Mouse (Mus musculus) hindbrain, postnatal 0 days (tissue): ENCODE data around the gene Dstyk. TPM values are rescaled to one million over a fixed set of nuclear protein-coding genes. Genes with fewer than 3 reads are reported as not detected.

Source experiments
- ATAC-seq: fragments of 200-750 bp; cut with Nextera tagmentation; 2 replicates; pipeline ENCODE4 v1.8.0; 2017; ENCODE audit warnings: mild to moderate bottlenecking, moderate TSS enrichment, moderate library complexity
- DNase-seq: peaks from one replicate; pipeline ENCODE4 v3.0.0-alpha.2; 2015; ENCODE audit warnings: low spot score
- H3K27ac ChIP-seq: fragments of 300-500 bp; sonication (generic); 2 replicates; pipeline ENCODE4 v1.5.1; 2014; ENCODE audit warnings: mild to moderate bottlenecking
- H3K27me3 ChIP-seq: fragments of 300-500 bp; sonication (generic); 2 replicates; pipeline ENCODE4 v1.6.1; 2014; ENCODE audit warnings: low read length, mixed read lengths; ENCODE audit not compliant: insufficient read depth
- H3K36me3 ChIP-seq: fragments of 300-500 bp; sonication (generic); 2 replicates; pipeline ENCODE4 v1.6.1; 2014; ENCODE audit warnings: low read length, mixed read lengths; ENCODE audit not compliant: insufficient read depth
- H3K4me1 ChIP-seq: fragments of 300-500 bp; sonication (generic); 2 replicates; pipeline ENCODE4 v1.6.1; 2014; ENCODE audit warnings: antibody characterized with exemption, low read length, mixed read lengths; ENCODE audit not compliant: insufficient read depth
- H3K4me2 ChIP-seq: fragments of 300-500 bp; sonication (generic); 2 replicates; pipeline ENCODE4 v1.6.1; 2014; ENCODE audit warnings: low read depth, mild to moderate bottlenecking, low read length, moderate library complexity, mixed read lengths
- H3K4me3 ChIP-seq: fragments of 300-500 bp; sonication (generic); 2 replicates; pipeline ENCODE4 v1.5.1; 2014; ENCODE audit warnings: low read length
- H3K9ac ChIP-seq: fragments of 300-500 bp; sonication (generic); replicated peaks from 2 replicates; pipeline ENCODE4 v1.6.1; 2014; ENCODE audit warnings: mild to moderate bottlenecking, low read length, moderate library complexity, mixed read lengths
- H3K9me3 ChIP-seq: fragments of 300-500 bp; sonication (generic); 2 replicates; pipeline ENCODE4 v1.6.1; 2016; ENCODE audit warnings: low read length, mixed read lengths
- CTCF ChIP-seq: IDR thresholded peaks from 2 replicates; pipeline ENCODE4 v1.5.1; 2016; ENCODE audit warnings: antibody characterized with exemption, control low read depth, low read depth
- WGBS: fragments of 180-500 bp; shearing (Covaris S2); extraction: QIAGEN DNeasy Blood & Tissue Kit; methylation state at CpG from one replicate; pipeline ENCODE4 v1.1.7; 2014; 5-methylcytosine and 5-hydroxymethylcytosine counted together
- polyA plus RNA-seq: library from polyadenylated mRNA; unstranded; fragments of >200 nt; fragmentation: Nextera tagmentation; extraction: Ambion mirVana; gene quantifications from 2 replicates; pipeline ENCODE4 v1.2.1, GENCODE M21; 2015
- total RNA-seq: library from RNA; depleted of rRNA; stranded (reverse); fragments of >200 nt; gene quantifications from 2 replicates; pipeline ENCODE4 v1.2.3, GENCODE M21; 2014

Gene Dstyk
- total and polyA plus RNA-seq, 2 experiments from 2014 or later = 6.2 to 21.3 TPM

DNA sequence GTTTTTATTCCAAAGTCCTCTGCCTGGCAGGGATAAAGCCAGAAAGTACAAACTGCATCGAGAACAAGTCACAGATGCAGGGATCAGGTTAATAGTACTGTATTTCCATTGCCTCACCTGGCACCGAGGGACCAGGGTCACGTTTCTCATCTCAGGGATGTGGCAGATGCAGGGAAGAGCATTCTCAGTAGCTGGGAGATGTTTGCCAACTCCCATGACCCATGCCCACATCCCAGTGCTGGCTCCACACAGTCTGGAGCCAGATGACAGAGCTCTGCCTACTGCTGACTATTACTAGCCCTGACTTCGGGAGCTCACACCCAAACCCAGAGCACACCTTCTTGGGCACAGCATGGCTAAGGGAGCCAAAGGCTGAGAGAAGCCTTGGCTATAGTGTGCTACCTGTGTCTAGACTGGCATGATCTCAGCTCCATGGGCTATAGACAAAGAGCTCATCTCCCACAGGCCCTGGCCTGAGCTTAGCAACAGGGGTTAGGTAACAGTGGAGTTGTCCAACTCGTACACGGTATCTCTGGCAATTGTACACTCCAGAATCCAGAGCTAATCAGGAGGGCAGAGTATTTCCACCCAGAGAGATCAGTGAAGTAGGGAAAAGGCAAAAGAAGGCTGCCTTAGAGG is 44.3 kb upstream of the Dstyk start:
- Histone ChIP-seq H3K27ac (0 out of 2 replicates have a peak overlapping the region, but pooled peaks have one; percentile 4), H3K9ac (no peak overlapping the region), H3K4me2 (no peak overlapping the region), H3K9me3 (no peaks in the 10 kb centered on the region), H3K4me3 (no peak overlapping the region), H3K27me3 (no peaks in the 10 kb centered on the region), H3K36me3 (0 out of 2 replicates have a peak, but pooled peaks cover 11% of the 10 kb centered on the region), H3K4me1 (peaks cover 33% of the 10 kb centered on the region)
- no peak for TF ChIP-seq CTCF
- WGBS = 54% methylated on average over 6 of the region's 6 CpGs
- no peak for ATAC-seq
- DNase-seq = no peak

GRCm38 (mm10) chr1:132374140-132374872 is 43.0 kb upstream of the Dstyk start:
- Histone ChIP-seq H3K4me1 (peaks cover 33% of the 10 kb centered on the region), H3K27me3 (no peaks in the 10 kb centered on the region), H3K4me3 (no peak overlapping the region), H3K9ac (no peak overlapping the region), H3K4me2 (no peak overlapping the region), H3K27ac (no peak overlapping the region), H3K9me3 (no peaks in the 10 kb centered on the region), H3K36me3 (0 out of 2 replicates have a peak, but pooled peaks cover 11% of the 10 kb centered on the region)
- WGBS = 30% methylated on average over 5 of the region's 5 CpGs
- DNase-seq (peak; percentile 69), ATAC-seq (0 out of 2 replicates have a peak, but pooled peaks have one; percentile 11)
- TF ChIP-seq CTCF = no peak

DNA sequence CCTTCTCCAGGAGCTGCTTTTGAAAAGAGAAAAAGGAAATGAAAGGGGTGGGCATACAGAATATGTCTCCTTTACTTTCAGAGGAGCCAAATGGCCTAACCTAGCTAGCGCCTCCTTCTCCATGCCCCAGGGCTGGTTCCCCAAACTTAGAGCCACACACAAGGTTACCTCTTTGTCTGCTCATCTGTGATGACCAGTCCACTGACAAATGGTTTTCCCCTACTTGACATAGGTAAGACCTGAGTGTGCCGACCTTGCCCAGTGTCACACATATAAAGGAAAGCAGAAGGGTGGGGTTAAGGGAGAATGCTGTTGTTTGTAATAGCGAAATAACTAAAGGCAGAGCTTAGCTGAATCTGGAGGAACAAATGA is 42.5 kb upstream of the Dstyk start:
- Histone ChIP-seq H3K36me3 (peaks cover 13% of the 10 kb centered on the region; the same call in 1 of the 2 replicates), H3K9me3 (no peaks in the 10 kb centered on the region), H3K4me2 (no peak overlapping the region), H3K27ac (no peak overlapping the region), H3K9ac (no peak overlapping the region), H3K4me3 (no peak overlapping the region), H3K4me1 (peaks cover 33% of the 10 kb centered on the region), H3K27me3 (no peaks in the 10 kb centered on the region)
- 71% methylated on average over 3 of the region's 3 CpGs for WGBS
- no peak for ATAC-seq
- DNase-seq = no peak
- TF ChIP-seq CTCF = no peak

DNA sequence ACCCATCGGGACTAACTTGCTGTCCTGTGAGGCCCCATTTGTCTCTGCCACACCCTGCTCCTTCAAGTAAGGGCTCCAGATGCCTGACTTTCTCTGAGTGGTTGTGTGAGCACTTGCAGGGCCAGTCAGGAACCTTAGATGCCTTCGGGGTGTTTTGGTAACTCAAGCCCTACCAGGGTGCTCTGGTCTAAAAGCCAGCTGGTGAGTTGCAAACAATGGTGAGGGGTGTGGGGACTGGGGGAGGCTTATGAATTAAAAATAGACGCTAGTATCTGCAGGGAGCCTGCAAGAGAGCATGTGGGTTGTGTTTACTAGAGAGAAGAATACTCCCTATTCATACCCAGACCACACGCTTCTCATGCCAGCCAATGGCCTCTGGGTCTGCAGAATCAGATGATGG is 42.1 kb upstream of the Dstyk start:
- peak overlapping the region; percentile 3; the same call in 1 of the 2 replicates for H3K27ac ChIP-seq
- H3K4me1 ChIP-seq = peaks cover 33% of the 10 kb centered on the region
- 33% methylated on average over 4 of the region's 4 CpGs for WGBS

DNA sequence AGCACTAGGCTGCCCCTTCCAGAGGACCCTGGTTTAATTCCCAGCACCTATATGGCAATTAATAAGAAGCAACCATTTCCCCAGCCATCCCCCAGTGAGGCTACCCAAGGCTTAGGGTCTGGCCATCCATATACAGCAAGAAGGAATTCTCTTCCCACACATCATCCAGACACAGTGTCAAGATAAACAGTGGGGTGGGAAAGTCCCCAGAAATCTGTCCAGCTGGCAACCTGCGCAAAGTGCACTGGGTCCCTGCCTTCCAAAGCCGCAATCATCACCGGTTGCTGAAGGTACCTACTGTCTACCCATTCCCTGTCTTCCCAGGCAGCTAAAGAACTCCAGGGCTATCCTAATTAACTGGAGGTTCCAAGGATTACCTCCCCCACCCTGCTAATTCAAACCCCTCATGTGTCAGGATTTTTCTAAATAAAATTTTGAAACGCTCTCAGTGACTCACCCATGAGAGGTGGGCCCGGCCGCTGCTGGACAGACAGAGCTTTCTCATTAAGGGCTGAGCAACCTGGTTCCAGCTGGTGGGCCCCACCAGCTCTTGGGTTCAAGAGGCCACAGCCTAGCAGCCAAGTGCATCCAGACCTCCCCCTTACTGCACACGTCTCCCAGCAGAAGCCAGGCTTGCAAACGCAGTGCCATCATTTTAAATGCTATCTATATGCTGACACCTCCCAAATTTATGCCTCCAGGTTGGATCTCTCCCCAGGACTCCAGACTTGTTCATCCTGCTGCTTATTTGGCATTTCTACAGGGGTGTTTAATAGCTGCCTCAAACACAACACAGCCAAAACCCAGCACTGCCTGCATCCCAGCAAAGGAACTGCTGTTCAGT is 40.9 kb upstream of the Dstyk start:
- Histone ChIP-seq H3K9ac (no peak overlapping the region), H3K27ac (no peak overlapping the region), H3K27me3 (no peaks in the 10 kb centered on the region), H3K4me2 (no peak overlapping the region), H3K4me1 (peaks cover 33% of the 10 kb centered on the region), H3K9me3 (no peaks in the 10 kb centered on the region), H3K4me3 (no peak overlapping the region), H3K36me3 (peaks cover 17% of the 10 kb centered on the region; the same call in 1 of the 2 replicates)
- DNase-seq = no peak
- no peak for ATAC-seq
- WGBS = 76% methylated on average over 8 of the region's 8 CpGs
- no peak for TF ChIP-seq CTCF

More for the DNA sequence above, 42.1 kb upstream of the Dstyk start:
- no peak for TF ChIP-seq CTCF
- H3K4me3 ChIP-seq = no peak overlapping the region
- DNase-seq (no peak), ATAC-seq (no peak)
- peaks cover 17% of the 10 kb centered on the region; the same call in 1 of the 2 replicates for H3K36me3 ChIP-seq
- H3K27me3 ChIP-seq = no peaks in the 10 kb centered on the region
- H3K9me3 ChIP-seq = no peaks in the 10 kb centered on the region
- H3K9ac ChIP-seq = no peak overlapping the region
- H3K4me2 ChIP-seq = no peak overlapping the region

DNA sequence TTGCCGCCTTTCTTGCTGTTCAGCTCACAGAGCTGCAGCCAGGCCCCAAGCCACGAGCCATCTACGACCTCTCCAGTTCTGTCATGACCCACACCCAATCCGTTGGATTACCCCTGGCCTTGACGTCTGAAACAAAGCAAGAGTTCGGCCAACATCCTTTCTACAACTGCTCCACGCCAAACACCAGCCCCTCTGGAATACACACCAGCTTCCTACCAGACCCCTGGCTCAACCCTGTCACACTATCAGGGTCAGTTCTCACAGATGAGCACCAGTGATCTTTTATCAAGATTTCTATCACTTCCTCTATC is 40.3 kb upstream of the Dstyk start:
- no peak for DNase-seq
- Histone ChIP-seq H3K36me3 (peaks cover 17% of the 10 kb centered on the region; the same call in 1 of the 2 replicates), H3K4me2 (no peak overlapping the region), H3K4me3 (no peak overlapping the region), H3K4me1 (peaks cover 33% of the 10 kb centered on the region), H3K9ac (no peak overlapping the region), H3K27me3 (no peaks in the 10 kb centered on the region), H3K27ac (no peak overlapping the region), H3K9me3 (no peaks in the 10 kb centered on the region)
- TF ChIP-seq CTCF = no peak
- ATAC-seq = no peak
- 56% methylated on average over 7 of the region's 7 CpGs for WGBS
